Mouse (Mus musculus) C2C12 (cell line): ENCODE measurements at regions not wholly inside any gene's neighbourhood (a gene's known extent, or its start where the extent isn't known, plus 50 kb on each side); places are given as distances from the start of the nearest gene placed in this dataset.

Source experiments
- CEBPB ChIP-seq: IDR thresholded peaks from one replicate; pipeline ENCODE4 v1.6.1; 2011; ENCODE audit warnings: low read depth, mild to moderate bottlenecking, control low read depth, moderate library complexity
- CTCF ChIP-seq: IDR thresholded peaks from one replicate; pipeline ENCODE4 v1.5.1; 2011; ENCODE audit not compliant: control insufficient read depth, insufficient read depth, insufficient read length
- FOSL1 ChIP-seq: IDR thresholded peaks from one replicate; pipeline ENCODE4 v1.8.0; 2011; ENCODE audit warnings: mild to moderate bottlenecking, low read length; ENCODE audit not compliant: poor library complexity, insufficient read depth, severe bottlenecking
- MAX ChIP-seq: IDR thresholded peaks from one replicate; pipeline ENCODE4 v1.6.1; 2011; ENCODE audit warnings: mild to moderate bottlenecking, control low read depth
- MYOD1 ChIP-seq: IDR thresholded peaks from one replicate; pipeline ENCODE4 v1.6.1; 2011; ENCODE audit warnings: low read depth; ENCODE audit not compliant: control insufficient read depth, insufficient read length
- MYOG ChIP-seq: IDR thresholded peaks from one replicate; pipeline ENCODE4 v1.6.1; 2011; ENCODE audit not compliant: control insufficient read depth, insufficient read length; ENCODE audit errors: extremely low read depth
- USF1 ChIP-seq: IDR thresholded peaks from one replicate; pipeline ENCODE4 v1.6.1; 2011; ENCODE audit warnings: low read depth, mild to moderate bottlenecking, control low read depth, moderate library complexity

- no peak for TF ChIP-seq CTCF
- TF ChIP-seq MAX = no peak
- no peak for TF ChIP-seq FOSL1
- TF ChIP-seq MYOG = no peak
- no peak for TF ChIP-seq USF1
- TF ChIP-seq CEBPB = no peak
- TF ChIP-seq MYOD1 = no peak
Measured at GRCm38 (mm10) chr2:72797002-72797718, 183.1 kb downstream of the Sp3 start.
